Mouse (Mus musculus) A20 (cell line): Measurements from ENCODE around the gene 1300017J02Rik.
A peak's percentile ranks its signal among the peaks of the same experiment; 100 is the strongest.

Experiments
- DNase-seq: peaks from one replicate; pipeline ENCODE4 v3.0.0-alpha.2; 2011; ENCODE audit warnings: low read depth, low spot score

The 1300017J02Rik gene

DNA sequence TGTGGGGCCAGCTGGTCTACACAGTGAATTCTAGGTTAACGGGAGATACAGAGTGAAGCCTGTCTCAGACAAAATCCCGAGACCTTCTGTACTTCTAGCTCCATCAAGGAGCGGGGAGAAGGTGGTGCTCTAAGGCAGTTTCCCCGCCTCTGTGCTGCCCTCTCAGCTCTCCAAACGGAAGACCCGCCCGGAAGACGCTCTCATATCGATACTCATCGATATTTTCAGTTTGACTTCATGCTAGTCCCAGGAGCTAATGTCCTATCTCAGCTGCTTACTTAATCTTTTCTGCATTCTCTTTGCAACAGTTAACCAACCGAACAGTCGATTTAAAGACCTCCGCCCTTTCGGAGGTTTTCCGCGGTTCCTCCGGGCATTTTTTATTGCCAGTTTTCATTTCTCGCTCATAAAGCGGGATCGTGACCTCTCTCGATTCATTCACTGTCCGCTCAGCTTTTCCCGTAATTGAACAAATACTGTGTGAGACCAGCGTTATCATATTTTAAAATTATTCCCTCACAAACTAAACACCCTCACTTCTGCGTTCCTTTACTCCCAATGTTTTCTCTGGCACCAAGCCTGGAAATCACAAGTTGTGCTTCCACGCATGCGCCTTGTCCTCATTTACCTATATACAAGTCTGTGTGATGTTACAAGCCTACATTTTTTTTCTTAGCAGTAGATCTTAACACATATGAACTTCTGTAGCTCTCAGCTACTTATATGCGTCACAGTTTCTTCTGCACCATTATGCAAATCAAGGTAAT lies 92.0 kb downstream of the 1300017J02Rik start:
- DNase-seq, result peak; percentile 88

DNA sequence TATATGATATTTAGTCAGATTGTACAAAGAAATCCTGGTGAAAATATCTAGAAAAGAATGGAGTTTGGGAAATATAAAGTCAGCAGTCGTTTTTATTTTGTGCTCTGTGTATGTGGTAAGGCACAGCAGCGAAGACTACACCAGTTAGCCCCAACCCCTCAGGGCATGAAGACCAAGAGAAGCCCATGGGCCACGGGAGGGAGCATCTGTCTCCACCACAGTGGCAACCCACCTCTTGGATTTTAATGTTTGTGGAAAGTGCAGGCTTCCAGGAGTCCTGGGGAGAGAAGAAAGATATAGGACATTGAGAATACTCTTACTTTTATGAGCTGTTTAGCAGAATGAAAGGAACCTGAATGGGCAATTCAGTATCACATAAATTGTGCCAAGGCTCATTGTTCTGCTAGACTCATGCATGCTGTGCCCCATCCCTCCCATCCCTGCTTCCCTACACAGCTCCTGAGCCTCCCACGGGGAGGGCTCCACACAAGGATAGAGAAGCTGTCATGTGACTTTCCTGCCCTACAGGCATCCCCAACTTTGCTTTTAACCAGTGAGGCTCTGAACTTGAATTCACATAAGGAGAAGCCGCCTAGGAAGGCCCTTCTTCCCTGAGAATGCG lies 96.0 kb downstream of the 1300017J02Rik start:
- no peak for DNase-seq

DNA sequence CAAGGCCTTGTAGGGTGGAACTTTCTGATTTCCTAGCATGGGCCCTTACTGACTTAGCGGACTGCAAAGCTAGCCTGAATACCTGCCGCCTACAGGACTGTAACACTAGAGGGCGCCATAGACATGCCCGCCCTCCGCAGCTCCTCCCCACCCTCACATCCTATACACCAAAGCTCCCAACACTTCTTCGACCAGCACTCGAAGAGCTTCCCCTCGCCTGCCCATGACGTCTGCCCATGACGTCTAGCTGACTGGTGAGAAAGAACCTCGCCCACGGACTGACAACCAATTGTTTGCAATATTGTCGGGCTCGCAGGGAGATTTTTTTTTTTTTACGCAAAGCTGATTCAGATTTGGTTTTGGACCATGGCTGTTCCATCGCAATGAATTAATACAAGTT lies 97.0 kb downstream of the 1300017J02Rik start:
- DNase-seq, result peak; percentile 88

DNA sequence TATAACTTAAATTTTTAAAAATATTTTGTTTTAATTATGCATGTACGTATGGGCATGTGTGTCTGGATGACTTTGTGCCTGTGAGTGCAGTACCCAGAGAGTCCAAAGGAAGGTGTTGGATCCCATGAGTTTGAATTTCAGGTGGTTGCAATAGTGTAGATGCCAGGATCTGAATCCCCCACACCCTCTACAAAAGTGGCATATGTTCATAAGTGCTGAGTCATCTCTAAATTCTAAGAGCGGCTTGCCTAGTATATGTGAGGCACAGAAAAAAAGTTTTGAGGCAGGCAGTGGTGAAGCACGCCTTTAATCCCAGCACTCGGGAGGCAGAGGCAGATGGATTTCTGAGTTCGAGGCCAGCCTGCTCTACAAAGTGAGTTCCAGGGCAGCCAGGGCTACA lies 99.1 kb downstream of the 1300017J02Rik start:
- DNase-seq, result no peak

DNA sequence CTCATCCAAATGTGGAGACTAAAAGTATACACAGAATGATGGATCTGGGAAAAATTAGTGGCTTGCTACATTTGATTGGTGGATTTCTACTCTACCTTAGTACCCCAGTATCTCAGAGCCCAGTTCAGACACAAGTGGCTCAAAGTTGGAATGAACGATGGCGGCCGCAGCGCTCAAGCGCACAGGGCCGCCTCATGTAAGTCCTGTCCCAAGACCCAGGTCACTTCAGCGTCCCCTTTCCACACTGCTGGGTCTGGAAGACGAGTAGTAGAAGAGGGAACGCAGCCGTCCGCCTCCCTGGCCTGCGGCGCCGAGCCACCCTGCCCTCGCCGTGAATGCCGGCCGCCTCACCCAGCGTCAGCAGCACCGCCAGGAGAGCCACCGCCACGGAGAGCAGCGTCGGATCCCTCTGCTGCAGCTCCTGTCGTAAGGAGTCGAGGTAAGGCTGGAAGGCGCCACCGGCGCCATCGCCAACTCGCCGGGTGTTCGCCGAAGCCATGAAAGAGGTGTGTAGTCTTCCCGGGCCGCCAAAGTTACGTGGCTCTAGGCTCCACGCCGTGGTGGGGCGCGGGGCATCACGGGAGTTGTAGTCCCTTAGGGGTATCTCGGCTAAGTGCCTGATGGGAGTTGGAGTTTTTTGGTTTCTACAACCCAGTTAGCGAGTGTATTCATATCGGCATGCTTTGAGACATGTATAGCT lies 103.2 kb downstream of the 1300017J02Rik start, which contains the start of gene Srprb:
Srprb (minus strand) TSS at position 577 of the 700 bp plus-strand sequence.
- DNase-seq, result peak; percentile 90
